Mouse (Mus musculus) G1E-ER4 (cell line): Measurements from ENCODE around the gene Tlx3. TPM values are rescaled to one million over a fixed set of nuclear protein-coding genes. Genes with fewer than 3 reads are reported as not detected.

Experiments used
- GATA1 ChIP-seq: IDR thresholded peaks from one replicate; pipeline ENCODE4 v1.8.0; 2012; ENCODE audit warnings: low read length, inconsistent platforms
- polyA plus RNA-seq: library from polyadenylated mRNA; stranded (reverse); fragments of >175 nt; gene quantifications from 2 replicates; pipeline ENCODE4 v1.2.3, GENCODE M21; 2012

The Tlx3 gene
- polyA plus RNA-seq, 1 experiment = 0.09 TPM

- TF ChIP-seq GATA1 = no peak
These were observed 27.6 kb downstream of the Tlx3 start for GRCm38 (mm10) chr11:33175768-33176167.

- no peak for TF ChIP-seq GATA1
These were observed 32.9 kb downstream of the Tlx3 start for GRCm38 (mm10) chr11:33170489-33170888.

- no peak for TF ChIP-seq GATA1
These were observed 40.3 kb downstream of the Tlx3 start, which contains the start of gene Npm1 for GRCm38 (mm10) chr11:33162998-33163506. Npm1 (minus strand) TSS chr11:33163206.

- no peak for TF ChIP-seq GATA1
These were observed 41.0 kb downstream of the Tlx3 start for GRCm38 (mm10) chr11:33162211-33162997.

- no peak for TF ChIP-seq GATA1
These were observed 43.6 kb downstream of the Tlx3 start for GRCm38 (mm10) chr11:33159741-33160140.

- no peak for TF ChIP-seq GATA1
These were observed 45.8 kb downstream of the Tlx3 start for GRCm38 (mm10) chr11:33157453-33158196.

- no peak for TF ChIP-seq GATA1
These were observed 46.9 kb downstream of the Tlx3 start for GRCm38 (mm10) chr11:33156436-33157015.

- no peak for TF ChIP-seq GATA1
These were observed 48.9 kb downstream of the Tlx3 start for GRCm38 (mm10) chr11:33154459-33154858.

GRCm38 (mm10) chr11:33152997-33153396, 50.4 kb downstream of the Tlx3 start:
- no peak for TF ChIP-seq GATA1

GRCm38 (mm10) chr11:33151780-33152145, 51.6 kb downstream of the Tlx3 start:
- no peak for TF ChIP-seq GATA1

GRCm38 (mm10) chr11:33151128-33151779, 52.1 kb downstream of the Tlx3 start:
- TF ChIP-seq GATA1 = no peak

Other genes with a start within 250 kb of the Tlx3 start
- gene Fgf18, start 56.2 kb downstream of the Tlx3 start, polyA plus RNA-seq = not detected in 2 replicates
- 143 and 222 TPM in 2 replicates for gene Npm1, start 40.4 kb downstream of the Tlx3 start, polyA plus RNA-seq
- not detected in 2 replicates for gene Gm12117, start 73.1 kb upstream of the Tlx3 start, polyA plus RNA-seq